Mouse (Mus musculus) adrenal gland, postnatal 25 days (tissue): Measurements from ENCODE around the gene Dpp3. TPM values are rescaled to one million over a fixed set of nuclear protein-coding genes. Genes with fewer than 3 reads are reported as not detected.
"Not testable (repeated sequence)": the region's sequence is repeated elsewhere in the genome, so short reads cannot be mapped to it uniquely, and the experiment has no call there.

ENCODE experiments used
- DNase-seq: peaks from one replicate; pipeline ENCODE4 v3.0.0; 2021; ENCODE audit warnings: mixed read lengths
- long read RNA-seq: library from polyadenylated mRNA; stranded (forward); transcript quantifications from one replicate; pipeline ENCODE4 v2.0.0, GENCODE M21; 2021
- total RNA-seq: library from RNA; stranded (reverse); gene quantifications from 2 replicates; pipeline ENCODE4 v1.2.3, GENCODE M21; 2021

The Dpp3 gene
- 102 and 126 TPM in 2 replicates for total RNA-seq
- long read RNA-seq, transcript Dpp3-201 (18 exons, 2,683 nt): major isoform, 92 of 165 reads
- long read RNA-seq, partial matches to known transcripts: 41 of 165 reads
- long read RNA-seq, other reads (novel, unspliced or antisense): 32 of 165 reads

GRCm38 (mm10) chr19:4927904-4928531, at the start of gene Dpp3:
Dpp3 (minus strand) TSS chr19:4928287.
- peak; percentile 99 for DNase-seq

- no peak for DNase-seq
These were observed 40.1 kb upstream of the Dpp3 start for GRCm38 (mm10) chr19:4968236-4968635.

DNA sequence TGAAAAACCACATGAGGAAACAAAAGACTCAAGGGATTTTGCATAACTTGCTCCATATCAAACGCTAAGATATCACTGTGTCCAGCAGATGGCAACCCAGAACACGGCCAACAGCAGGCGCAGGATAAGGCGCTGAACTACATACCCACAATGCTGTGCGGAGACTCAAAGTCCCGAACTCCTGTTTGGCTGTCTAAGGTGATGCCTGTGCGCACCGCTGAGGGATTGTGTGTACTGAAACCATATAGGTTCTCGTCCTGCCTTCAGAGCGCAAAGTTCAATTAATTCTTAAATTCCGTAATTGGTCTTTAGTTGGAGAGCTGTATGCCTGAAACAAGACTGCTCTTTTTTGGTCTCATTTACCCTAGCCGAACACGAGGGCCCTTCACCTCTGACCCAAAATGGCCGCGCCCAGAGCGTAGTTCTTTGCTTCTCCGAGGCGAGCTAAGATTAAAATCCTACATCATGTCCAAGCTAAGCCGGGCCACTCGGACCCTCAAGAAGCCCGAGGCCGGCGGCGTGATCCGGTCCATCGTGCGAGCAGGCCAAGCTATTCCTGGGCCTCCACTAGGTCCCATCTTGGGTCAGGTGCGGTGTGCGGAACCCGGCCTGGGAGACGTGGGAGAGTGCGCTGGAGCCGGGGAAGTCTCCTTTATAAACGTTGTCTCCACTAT, 34.0 kb upstream of the Dpp3 start, which contains the start of gene Mrpl11:
TSS of gene Mrpl11 (plus strand) at position 220 of the 674 bp plus-strand sequence.
- peak; percentile 80 for DNase-seq

DNA sequence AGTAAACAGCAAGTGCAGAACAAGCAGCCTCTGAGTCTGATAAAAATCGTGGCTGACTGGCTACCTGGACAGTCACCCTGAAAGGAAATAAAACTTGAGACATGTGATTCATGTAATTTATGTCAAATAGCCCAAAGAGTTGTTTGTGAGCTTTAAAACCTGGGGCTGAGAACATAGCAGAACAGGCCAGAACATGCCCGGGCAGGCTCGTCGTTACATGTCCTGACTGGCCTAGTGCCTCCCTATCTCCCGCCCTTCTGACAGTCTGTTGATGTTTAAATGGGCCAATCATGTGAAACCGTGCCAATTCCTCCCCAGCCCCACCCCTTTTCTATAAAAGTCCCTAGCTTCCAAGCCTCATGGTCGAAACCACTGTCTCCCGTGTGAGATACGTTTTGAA, 20.6 kb upstream of the Dpp3 start:
- DNase-seq: not testable (repeated sequence)

- DNase-seq: no peak
These were observed 17.5 kb upstream of the Dpp3 start for GRCm38 (mm10) chr19:4945540-4945939.

DNA sequence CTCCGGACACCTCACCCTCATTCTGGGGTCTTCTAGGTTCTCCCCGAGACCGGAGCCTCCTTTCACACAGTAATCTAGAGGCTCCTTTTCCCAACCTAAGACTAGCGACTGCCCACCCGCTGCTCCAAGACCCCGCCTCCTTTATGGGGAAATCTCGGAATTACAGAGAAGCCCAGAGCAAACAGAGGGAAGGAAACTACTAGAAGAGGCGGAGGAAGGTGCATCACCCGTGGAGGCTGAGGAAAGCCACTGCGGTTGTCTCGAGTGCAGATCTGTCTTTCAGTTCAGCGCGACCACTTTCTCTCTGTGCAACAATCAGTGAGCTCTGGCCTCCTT, 15.1 kb upstream of the Dpp3 start:
- peak; percentile 23 for DNase-seq

GRCm38 (mm10) chr19:4942551-4943252, 14.6 kb upstream of the Dpp3 start, which contains the start of gene Peli3:
Peli3 (minus strand) TSS chr19:4943127.
- peak; percentile 91 for DNase-seq

DNA sequence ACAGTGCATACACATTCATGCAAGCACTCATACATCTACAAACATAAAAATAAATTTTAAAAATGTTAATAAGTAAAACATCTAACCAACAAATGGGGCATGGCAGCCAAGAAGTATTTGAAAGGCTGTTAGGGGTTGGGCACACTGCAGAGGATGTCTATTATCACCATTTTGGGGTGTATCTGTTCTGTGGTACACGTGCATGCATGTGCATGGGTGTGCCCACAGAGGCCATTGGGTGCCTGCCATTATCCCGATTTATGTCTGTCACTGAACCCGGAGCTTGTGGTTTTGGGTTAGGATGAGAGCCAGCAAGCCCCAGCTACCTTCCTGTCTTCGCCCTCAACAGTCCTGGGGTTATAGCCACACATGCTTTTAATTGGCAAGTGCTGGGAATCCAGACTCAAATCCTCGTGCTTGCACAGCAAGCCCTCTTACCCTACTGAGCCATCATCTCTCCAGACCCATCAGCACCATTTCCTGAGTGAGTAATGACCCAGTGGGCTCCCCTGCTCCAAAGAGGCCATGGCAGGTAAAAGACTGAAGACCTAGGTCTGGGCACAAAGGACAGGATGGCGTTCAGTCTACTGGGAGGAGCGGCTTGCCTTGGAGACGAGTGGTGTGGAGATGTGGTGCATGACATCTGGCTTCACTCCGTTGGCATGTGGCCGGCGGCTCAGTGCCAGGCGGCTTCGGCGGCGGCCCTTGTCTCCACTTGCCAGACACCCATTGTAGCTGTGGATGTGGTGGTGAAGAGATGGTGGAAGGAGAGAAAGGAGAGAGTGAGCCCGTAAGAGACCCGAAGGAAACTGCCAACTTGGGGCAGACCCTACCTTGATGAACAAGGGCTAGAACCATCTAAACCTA, 9.6 kb upstream of the Dpp3 start:
- no peak for DNase-seq

DNA sequence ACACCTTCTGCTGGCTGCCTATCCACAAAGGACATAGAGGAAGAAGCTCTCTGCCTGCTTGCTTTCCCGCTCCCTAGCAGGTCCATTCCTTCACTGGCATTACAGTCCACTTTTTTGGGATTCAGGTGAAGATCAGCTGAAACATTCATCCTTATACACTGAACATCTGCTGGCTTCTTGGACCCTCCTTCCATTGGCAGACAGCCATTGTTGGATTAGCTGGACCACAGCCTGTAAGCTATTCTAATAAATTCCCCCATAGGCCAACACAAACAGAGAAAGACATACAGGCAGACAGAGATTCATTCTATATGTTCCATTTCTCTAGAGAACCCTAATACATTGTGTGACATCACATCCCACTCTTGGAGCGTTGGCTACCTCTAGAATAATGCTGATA, 8.8 kb upstream of the Dpp3 start:
- no peak for DNase-seq

DNA sequence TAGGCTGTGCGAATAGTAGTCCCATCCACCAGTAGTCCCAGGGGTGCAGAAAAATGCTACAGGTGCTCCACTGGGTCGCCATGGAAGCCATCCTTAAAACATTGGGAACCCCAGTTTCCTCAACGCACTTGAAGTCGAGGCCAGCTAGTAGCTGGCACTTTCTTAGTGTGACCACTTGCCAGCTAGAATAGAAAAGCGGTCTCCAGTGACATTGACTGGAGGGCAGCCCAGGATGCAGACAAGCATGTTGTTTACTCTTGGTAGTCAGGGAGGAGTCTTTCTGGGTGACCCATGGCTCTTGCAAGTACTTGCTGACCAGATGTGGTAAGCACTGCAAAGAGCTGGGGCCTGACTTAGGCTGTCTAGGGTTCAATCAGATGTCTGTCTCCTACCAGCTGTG, 694 bp upstream of the Dpp3 start:
- no peak for DNase-seq

DNA sequence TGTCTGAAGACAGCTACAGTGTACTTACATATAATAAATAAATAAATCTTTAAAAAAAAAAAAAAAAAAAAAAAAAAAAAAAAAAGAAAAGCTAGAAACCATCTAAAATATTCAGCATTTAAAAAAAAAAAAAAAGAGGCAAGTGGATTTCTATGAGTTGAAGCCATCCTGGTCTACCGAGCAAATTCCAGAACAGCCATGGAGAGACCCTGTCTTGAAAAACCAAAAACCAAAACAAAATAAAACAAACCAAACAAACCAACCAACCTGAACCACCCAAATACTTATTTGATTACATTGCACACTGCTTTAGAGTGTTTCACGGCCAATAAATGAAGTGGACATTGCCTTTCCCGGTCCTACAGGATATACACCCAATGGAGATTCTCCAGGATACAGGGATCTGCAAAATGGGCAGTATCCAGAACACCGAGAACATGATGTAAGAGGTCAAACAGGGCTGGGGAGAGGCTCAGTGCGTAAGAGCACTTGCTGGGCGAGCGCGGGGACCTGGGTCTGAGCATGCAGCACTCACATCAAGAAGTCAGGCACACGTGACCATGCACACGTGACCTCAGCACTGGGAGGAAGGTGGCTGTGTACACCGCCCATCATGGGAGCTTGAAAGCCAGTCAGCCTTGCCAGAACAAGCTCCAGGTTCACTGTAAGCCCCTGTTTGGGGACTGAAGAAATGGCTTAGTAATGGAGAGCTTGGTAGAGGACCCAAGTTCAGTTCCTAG, 2.8 kb downstream of the Dpp3 start:
- DNase-seq: no peak

GRCm38 (mm10) chr19:4919652-4920051, 8.4 kb downstream of the Dpp3 start:
- no peak for DNase-seq

- DNase-seq: no peak
These were observed 11.3 kb downstream of the Dpp3 start for GRCm38 (mm10) chr19:4916827-4917226.

DNA sequence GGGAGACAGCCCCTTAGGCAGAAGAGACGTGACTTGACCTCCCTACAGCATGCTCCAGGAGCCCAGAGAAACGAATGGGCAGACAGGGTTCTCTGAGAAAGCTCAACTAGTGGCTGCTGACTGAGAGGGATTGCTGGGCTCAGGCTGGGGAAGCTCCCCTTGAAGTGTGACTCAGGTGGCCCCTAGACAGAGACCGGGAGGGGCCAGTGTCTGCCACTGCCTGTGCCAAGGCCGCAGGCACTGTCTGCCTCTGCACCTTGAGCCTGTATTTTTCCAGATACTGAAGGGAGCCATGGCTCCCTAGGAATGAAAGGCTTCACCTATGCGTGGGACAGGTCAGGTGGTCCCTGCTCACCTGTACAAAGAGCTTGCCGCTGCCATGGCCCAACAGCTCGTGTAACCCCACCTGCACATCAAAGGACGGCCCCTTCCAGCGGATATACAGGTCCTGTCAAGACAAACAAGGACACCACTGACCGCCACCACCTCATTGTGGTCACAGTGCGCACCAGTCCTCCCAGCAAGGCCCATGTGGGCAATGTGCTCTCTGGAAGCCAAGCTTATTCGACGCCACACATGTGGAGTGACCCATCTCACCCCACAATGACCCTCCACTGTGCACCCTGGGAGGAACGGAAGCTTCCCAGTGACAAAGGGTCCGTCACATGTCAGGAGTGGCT, 12.0 kb downstream of the Dpp3 start:
- DNase-seq: peak; percentile 51

GRCm38 (mm10) chr19:4909376-4909775, 18.7 kb downstream of the Dpp3 start:
- DNase-seq: no peak

DNA sequence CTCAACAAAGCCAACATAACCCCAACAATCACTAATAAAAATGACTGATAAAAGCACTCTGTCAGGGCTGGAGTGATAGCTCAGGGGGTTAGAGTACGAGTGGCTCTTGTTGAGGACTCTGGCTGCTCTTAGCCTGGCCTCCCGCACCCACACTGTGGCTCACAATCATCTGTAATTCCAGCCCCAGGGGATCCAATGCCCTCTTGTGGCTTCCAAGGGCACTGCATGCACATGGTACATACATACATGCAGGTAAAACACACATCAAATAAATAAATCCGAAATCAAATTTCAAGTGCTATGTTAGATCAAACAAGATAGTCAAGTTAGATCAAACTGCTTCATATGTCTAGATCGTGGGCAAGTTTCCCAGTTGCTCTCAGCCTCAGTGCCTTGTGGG, 20.0 kb downstream of the Dpp3 start:
- DNase-seq: no peak

DNA sequence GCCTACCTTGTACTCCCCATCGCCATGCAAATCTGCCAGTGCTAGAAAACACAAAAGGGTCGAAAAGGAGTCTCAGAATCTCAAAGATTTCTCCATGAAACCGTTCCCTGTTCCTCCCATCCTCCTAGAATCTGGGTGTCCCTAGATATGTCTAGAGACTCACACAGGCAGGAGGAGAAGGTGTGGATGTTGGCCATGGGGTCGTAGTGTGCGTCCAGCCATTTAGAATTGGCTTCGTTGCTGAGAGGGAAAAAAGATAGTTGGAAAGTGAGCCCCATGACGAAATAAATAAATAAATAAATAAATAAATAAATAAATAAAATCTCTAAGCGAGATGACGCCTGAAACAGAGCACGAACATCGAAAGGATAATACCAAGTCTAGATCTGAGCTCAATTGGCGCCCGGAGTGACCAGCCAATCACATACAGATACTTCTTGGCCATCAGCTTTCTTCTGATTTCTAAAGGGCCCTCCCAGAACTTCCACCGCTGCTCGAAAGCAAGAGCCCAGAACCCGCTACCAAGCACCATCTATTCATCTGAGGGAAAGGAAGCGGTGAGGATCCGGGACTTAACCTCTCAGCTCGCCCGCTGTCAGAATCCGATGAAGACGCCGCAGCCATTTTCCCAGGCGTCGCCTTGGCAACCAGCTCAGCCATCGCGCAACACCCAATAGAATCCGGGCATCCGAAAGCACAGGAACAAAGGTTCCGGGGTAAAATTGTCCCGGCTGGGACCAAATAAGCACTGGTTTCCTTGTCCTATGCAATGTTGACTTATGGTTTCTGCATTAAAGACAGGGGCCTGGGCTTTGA, 21.9 kb downstream of the Dpp3 start, which contains the start of gene Bbs1:
TSS of gene Bbs1 (minus strand) at position 650 of the 816 bp plus-strand sequence.
- peak; percentile 82 for DNase-seq

DNA sequence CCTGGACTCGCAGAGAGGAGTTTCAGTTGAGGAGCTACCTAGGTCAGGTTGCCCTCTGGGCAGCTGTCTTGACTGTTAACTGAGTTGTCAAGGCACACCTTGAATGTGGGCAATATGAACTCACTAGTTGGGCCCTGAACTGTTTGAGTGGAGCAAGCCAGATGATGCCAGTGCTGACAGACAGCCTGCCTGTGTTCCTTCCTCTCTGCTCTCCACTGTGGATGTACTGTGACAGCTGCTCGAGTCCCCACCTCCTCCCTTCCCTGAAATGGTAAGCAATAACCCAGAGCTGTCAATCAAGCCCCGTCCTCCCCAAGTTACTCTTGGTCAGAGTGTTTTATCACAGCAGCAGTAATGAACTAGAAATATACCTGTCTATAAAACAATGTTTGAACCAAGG, 28.2 kb downstream of the Dpp3 start:
- no peak for DNase-seq

DNA sequence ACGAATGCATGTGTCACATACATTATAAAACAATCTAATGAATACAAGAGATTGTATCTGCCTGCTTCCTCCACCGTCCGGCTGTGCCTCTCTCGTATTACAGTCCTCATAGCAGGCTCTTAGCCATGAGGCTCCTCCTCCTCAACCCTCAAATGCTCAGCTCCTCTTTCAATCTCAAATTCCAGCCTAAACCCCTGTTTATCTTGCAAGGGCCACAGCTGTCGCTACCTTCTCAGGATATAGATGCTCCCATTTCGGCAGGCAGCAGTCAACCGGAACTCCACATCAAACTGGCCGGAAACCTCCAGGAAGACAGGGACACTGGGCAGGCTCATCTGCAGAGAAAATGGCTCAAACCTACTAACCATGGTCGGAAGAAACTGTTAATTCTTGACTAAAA, 29.1 kb downstream of the Dpp3 start:
- DNase-seq: no peak
